Mouse (Mus musculus): Measurements from ENCODE around the gene Kirrel2. TPM values are rescaled to one million over a fixed set of nuclear protein-coding genes. Genes with fewer than 3 reads are reported as not detected.

The Kirrel2 gene
- 0.17 and 0.40 TPM in 2 replicates for polyA plus RNA-seq (2012; rRNA removed)

GRCm38 (mm10) chr7:30457629-30458330 is at the start of gene Kirrel2, which contains the start of gene Nphs1:
Gene Kirrel2 (minus strand): TSS chr7:30457690.
Gene Nphs1 (plus strand): TSS chr7:30458315.

GRCm38 (mm10) chr7:30493401-30493931 is 36.0 kb upstream of the Kirrel2 start, which contains the start of gene Prodh2:
Gene Prodh2 (plus strand): TSS chr7:30493622.

GRCm38 (mm10) chr7:30444971-30445751 is 12.3 kb downstream of the Kirrel2 start, which contains the start of gene Aplp1:
Gene Aplp1 (minus strand): TSS chr7:30445535.

GRCm38 (mm10) chr7:30421175-30421889 is 36.2 kb downstream of the Kirrel2 start, which contains the start of gene Nfkbid:
Gene Nfkbid (plus strand): TSS chr7:30421732.

GRCm38 (mm10) chr7:30419561-30420499 is 37.7 kb downstream of the Kirrel2 start, which contains the start of gene Hcst:
Gene Hcst (minus strand): TSS chr7:30419854.

GRCm38 (mm10) chr7:30413596-30413995 is 43.9 kb downstream of the Kirrel2 start, which contains the start of gene Tyrobp:
Gene Tyrobp (plus strand): TSS chr7:30413760.

Other genes starting within 250 kb of the Kirrel2 start
- gene Polr2i, start 225.7 kb downstream of the Kirrel2 start, polyA plus RNA-seq (2012; rRNA removed), result 286 TPM in 2 replicates
- gene Tbcb, start 225.4 kb downstream of the Kirrel2 start, polyA plus RNA-seq (2012; rRNA removed), result 204 and 220 TPM in 2 replicates
- 0.08 and 0.16 TPM in 2 replicates for gene Ovol3, start 222.0 kb downstream of the Kirrel2 start, polyA plus RNA-seq (2012; rRNA removed)
- 0.16 and 0.28 TPM in 2 replicates for gene Thap8, start 177.6 kb downstream of the Kirrel2 start, polyA plus RNA-seq (2012; rRNA removed)
- gene Wdr62, start 177.3 kb downstream of the Kirrel2 start, polyA plus RNA-seq (2012; rRNA removed), result 8.5 and 9.6 TPM in 2 replicates
- gene Clip3, start 166.0 kb downstream of the Kirrel2 start, polyA plus RNA-seq (2012; rRNA removed), result 222 and 254 TPM in 2 replicates
- 121 TPM in 2 replicates for gene Alkbh6, start 149.0 kb downstream of the Kirrel2 start, polyA plus RNA-seq (2012; rRNA removed)
- 21.0 and 25.5 TPM in 2 replicates for gene Syne4, start 142.9 kb downstream of the Kirrel2 start, polyA plus RNA-seq (2012; rRNA removed)
- gene E130208F15Rik, start 135.9 kb downstream of the Kirrel2 start, polyA plus RNA-seq (2012; rRNA removed), result 0.36 and 0.45 TPM in 2 replicates
- gene Sdhaf1, start 133.8 kb downstream of the Kirrel2 start, polyA plus RNA-seq (2012; rRNA removed), result 15.9 and 17.6 TPM in 2 replicates
- 21.8 and 27.0 TPM in 2 replicates for gene Lrfn3, start 94.9 kb downstream of the Kirrel2 start, polyA plus RNA-seq (2012; rRNA removed)
- 20.3 and 25.9 TPM in 2 replicates for gene Tyrobp, start 43.9 kb downstream of the Kirrel2 start, polyA plus RNA-seq (2012; rRNA removed)
- gene Hcst, start 37.8 kb downstream of the Kirrel2 start, polyA plus RNA-seq (2012; rRNA removed), result 0.96 TPM in 1 of 2 replicates, not detected in the other
- gene Nfkbid, start 36.0 kb downstream of the Kirrel2 start, polyA plus RNA-seq (2012; rRNA removed), result 3.8 and 3.9 TPM in 2 replicates
- gene Aplp1, start 12.2 kb downstream of the Kirrel2 start, polyA plus RNA-seq (2012; rRNA removed), result 647 and 667 TPM in 2 replicates
- gene Nphs1, start 625 bp upstream of the Kirrel2 start, polyA plus RNA-seq (2012; rRNA removed), result 0.18 and 0.56 TPM in 2 replicates
- gene Prodh2, start 35.9 kb upstream of the Kirrel2 start, polyA plus RNA-seq (2012; rRNA removed), result not detected in 2 replicates
- gene Arhgap33, start 77.4 kb upstream of the Kirrel2 start, polyA plus RNA-seq (2012; rRNA removed), result 165 and 210 TPM in 2 replicates
- gene Hspb6, start 94.5 kb upstream of the Kirrel2 start, polyA plus RNA-seq (2012; rRNA removed), result 7.0 and 8.7 TPM in 2 replicates
- 20.1 and 22.2 TPM in 2 replicates for gene Proser3, start 94.6 kb upstream of the Kirrel2 start, polyA plus RNA-seq (2012; rRNA removed)
- 47.1 and 50.2 TPM in 2 replicates for gene Lin37, start 102.1 kb upstream of the Kirrel2 start, polyA plus RNA-seq (2012; rRNA removed)
- 85.4 and 92.4 TPM in 2 replicates for gene U2af1l4, start 105.6 kb upstream of the Kirrel2 start, polyA plus RNA-seq (2012; rRNA removed)
- 4.8 and 6.0 TPM in 2 replicates for gene Gm49396, start 105.7 kb upstream of the Kirrel2 start, polyA plus RNA-seq (2012; rRNA removed)
- gene Psenen, start 105.9 kb upstream of the Kirrel2 start, polyA plus RNA-seq (2012; rRNA removed), result 131 and 143 TPM in 2 replicates
- gene Igflr1, start 107.7 kb upstream of the Kirrel2 start, polyA plus RNA-seq (2012; rRNA removed), result 6.7 and 6.8 TPM in 2 replicates
- 49.7 and 51.5 TPM in 2 replicates for gene Kmt2b, start 131.0 kb upstream of the Kirrel2 start, polyA plus RNA-seq (2012; rRNA removed)
- gene Zbtb32, start 141.2 kb upstream of the Kirrel2 start, polyA plus RNA-seq (2012; rRNA removed), result 0.24 and 0.32 TPM in 2 replicates
- 1.9 TPM in 2 replicates for gene Upk1a, start 155.2 kb upstream of the Kirrel2 start, polyA plus RNA-seq (2012; rRNA removed)
- 1,148 and 1,214 TPM in 2 replicates for gene Cox6b1, start 168.5 kb upstream of the Kirrel2 start, polyA plus RNA-seq (2012; rRNA removed)
- not detected in 2 replicates for gene Etv2, start 178.2 kb upstream of the Kirrel2 start, polyA plus RNA-seq (2012; rRNA removed)
- 73.9 and 80.1 TPM in 2 replicates for gene Rbm42, start 192.6 kb upstream of the Kirrel2 start, polyA plus RNA-seq (2012; rRNA removed)
- 22.4 and 23.9 TPM in 2 replicates for gene Haus5, start 207.3 kb upstream of the Kirrel2 start, polyA plus RNA-seq (2012; rRNA removed)
- gene Pmis2, start 213.9 kb upstream of the Kirrel2 start, polyA plus RNA-seq (2012; rRNA removed), result not detected in 2 replicates
- gene 2200002J24Rik, start 241.2 kb upstream of the Kirrel2 start, polyA plus RNA-seq (2012; rRNA removed), result not detected in 2 replicates